Mouse (Mus musculus) kidney, adult 8-10 months (tissue): Measurements from ENCODE around the gene Ercc2.

Source experiments
- DNase-seq, 2 experiments: peaks; one replicate each; pipeline ENCODE4 v3.0.0; 2022

Gene Ercc2

DNA sequence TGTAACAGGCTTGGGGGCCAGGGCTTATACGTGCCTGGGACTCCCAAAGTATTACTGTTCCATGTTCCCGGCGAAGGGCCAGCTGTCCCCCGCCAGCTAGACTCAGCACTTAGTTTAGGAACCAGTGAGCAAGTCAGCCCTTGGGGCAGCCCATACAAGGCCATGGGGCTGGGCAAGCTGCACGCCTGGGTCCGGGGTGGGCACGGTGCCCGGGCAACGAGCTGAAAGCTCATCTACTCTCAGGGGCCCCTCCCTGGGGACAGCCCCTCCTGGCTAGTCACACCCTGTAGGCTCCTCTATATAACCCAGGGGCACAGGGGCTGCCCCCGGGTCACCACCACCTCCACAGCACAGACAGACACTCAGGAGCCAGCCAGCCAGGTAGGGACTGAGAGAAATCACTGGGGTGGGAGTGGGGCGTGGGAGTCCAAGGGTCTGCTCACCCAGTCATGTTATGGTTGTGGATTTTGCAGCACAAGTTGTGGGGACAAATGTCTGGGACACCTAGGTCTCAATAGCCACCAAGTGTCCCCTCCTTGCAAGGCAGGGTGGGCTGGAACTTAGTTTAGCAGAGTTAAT, 29.0 kb downstream of the Ercc2 start:
- DNase-seq: no peak

DNA sequence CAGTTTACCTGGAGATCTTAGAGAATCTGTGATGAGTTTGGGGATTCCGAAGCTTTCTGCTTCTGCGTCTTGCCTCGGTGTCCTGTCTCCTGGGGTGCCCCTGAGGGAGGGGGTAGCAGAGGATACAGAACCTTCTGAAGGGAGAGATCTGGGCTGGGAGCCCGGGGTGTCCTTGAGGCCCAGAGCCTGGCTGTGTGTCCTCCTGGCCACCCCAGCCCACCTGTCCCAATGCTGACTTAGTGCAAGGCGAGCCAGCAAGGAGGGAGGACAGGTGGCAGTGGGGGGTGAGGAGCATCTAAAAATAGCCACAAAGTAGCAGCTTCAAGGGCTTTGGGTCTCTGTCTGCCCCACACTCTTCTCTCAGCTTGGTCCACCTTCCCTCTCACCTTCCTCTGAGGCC, 30.0 kb downstream of the Ercc2 start:
- no peak for DNase-seq

DNA sequence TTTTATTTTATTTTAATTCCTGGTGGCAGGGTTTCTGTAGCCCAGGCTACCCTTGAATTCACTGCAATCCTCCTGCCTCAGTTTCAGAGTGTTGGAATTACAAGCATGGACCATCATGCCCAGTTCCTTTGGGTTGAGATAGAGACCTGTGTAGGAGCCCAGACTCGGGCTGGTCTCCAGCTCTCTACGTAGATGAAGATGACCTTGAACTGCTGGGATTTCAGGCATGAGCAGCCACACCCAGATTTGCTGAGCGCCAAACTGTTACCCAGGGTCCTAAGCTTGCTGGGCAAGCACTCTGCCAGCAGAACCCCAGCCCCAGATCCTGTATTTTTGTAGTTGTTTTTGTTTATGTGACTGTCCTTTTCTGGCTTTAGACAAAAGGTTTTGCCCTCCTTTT, 31.7 kb downstream of the Ercc2 start:
- no peak for DNase-seq

DNA sequence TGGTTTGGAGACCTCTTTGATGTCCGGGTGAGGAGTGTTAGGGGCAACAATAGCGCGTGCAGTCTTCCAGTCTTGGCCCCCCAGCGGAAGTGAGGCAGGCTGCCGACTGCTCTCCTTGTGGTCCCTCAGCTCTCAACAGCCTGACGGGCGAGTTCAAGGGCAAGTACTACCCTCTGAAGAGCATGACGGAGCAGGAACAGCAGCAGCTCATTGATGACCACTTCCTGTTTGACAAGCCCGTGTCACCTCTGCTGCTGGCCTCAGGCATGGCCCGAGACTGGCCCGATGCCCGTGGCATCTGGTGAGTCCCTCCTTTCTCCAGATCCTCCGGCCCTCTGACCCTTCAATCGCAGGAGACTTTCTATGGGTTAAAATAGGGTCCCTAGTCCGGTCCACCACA, 34.8 kb downstream of the Ercc2 start:
- DNase-seq: no peak

DNA sequence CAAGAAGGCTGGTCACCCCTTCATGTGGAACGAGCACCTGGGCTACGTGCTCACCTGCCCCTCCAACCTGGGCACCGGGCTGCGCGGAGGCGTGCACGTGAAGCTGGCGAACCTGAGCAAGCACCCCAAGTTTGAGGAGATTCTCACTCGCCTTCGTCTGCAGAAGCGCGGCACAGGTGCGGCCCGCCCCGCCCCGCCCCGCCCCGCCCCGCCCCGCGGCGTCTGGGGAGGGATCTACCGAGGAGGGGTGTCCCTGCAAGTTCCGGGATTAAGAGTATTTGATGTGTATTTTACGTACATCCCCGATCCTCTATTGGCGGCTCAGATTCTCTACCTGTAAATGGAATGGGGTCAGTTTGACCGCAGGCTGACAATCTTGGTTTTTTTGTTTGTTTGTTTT, 38.3 kb downstream of the Ercc2 start:
- no peak for DNase-seq

DNA sequence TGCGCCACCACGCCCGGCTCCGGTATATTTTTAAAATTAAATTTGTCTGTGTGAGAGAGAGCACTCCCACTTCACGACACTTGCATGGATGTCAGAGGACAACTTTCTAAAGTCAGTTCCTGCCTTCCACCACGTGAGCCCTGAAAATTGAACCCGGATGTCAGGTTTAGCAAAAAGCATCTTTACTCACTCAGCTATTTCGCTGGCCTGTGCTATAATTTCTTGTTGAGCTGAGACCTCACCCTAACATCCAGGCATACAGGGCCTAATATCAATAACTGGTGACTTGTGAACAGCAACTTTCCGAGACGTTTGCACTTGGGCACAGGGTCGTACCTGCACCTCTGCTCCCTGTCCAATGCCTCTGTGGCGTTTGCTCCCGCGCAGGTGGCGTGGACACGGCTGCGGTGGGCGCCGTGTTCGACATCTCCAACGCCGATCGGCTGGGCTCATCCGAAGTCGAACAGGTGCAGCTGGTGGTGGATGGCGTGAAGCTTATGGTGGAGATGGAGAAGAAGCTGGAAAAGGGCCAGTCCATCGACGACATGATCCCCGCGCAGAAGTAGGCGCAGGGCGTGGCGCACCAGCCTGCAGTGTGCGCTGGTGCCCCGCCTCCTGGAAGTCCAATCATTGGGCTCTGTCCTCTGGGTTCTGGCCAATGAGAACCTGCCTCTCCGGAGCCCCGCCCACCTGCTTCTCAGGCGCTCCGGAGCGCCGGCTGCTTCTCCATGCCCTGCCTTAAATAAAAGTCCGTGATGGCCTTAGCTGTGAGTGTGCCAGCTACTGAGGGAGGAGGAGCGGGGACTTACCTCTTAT, 39.2 kb downstream of the Ercc2 start:
- peak; percentile 90 to 91 for DNase-seq

DNA sequence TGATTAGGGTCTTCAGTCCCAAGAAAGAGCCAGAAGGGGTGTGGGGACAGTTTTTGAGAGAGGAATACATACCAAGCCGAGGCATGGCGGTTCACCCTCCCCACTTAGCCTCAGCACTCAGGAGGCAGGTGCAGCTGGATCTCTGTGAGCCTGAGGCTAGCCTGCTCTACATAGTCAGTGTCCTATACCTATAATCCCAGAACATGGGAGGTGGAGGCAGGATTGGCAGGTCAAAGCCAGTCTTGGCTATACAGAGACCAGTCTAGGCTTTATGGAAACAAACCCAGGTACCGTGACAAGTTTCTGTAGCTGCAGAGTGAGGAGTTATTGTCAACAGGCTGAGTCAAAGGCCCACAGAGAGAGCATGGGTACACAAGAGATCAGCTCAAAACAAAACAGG, 41.3 kb downstream of the Ercc2 start:
- no peak for DNase-seq

DNA sequence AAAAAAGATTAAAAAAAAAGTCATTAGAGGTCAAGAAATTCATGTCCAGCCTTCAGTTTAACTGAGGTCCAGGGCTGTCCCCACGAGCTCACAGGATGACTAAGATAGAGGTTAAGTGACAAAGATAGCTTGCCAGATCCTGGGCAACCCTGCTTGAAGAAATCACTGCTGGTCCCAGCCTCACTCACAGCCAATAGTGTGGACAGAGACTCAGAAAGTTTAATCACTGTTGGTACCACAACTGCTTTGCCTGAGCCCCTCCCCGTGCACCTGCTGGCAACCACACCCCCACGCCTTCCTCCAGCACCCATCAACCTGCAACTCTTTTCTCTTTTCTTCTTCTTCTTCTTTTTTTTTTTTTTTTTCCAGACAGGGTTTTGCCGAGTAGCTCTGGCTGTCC, 42.2 kb downstream of the Ercc2 start:
- DNase-seq: no peak

DNA sequence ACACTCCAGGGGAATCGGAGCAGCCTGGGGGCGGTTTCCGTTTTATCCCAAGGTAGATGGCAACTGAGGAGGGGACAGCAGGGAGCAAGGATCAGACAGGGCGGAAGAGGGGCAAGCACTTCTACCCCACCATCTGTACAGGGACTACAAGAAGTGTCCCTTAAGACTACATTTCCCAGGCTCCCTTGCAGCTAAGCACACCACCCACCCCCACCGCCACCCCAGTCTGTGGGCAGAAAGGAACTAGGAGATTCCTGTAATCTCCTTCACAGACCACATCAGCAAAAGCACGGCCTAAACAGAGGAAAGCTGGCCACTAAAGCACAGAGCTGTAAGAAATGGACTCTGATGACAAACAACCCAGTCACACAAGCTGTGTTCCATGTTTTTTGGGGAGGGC, 44.5 kb downstream of the Ercc2 start:
- no peak for DNase-seq

DNA sequence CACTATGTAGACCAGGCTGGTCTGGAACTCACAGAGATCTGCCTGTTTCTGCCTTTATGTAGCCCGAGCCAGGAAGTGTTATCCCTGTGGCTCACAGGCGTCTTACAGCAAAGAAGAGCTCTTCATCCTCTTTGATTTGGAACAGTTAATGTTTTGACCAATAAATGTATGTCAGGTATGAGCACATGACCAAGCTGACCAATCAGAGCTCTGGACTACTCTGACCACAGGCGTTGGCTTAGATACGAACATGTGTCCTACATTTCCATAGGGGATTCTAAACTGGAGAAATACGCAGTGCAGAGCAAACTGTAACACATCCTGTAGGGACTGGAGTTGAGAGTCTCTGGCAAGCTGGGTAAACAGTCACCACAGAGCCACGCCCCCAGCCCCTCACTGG, 45.1 kb downstream of the Ercc2 start:
- no peak for DNase-seq

DNA sequence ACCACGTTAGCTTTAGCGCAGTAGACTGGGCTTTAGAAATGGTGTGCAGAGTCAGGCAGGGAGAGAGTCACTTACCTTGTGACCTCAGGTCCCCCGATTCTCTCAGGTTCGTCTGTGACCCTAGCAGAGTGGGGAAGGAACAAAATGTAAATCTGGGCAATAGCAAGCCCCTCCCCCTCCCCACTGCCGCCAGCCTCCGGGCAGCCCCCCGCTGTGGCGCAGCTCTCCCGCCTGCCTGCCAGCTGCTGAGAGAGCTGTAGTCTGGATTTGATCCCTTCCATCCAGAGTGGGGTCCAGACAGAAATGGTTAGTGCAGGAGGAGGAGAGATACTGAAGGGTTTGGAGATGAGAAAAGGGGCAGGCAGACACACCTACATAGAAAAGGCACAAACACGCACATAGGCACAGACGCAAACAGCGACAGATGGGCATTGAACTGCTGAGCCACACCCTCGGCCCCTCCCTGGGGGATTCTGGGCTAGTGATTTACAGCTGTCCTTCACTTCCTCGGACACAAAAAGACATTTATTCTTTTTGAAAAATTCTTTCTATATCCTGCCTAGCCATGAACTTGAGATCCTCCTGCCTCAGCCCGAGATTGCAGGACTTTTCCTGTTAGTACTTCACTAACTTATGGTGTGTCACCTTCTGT, 46.3 kb downstream of the Ercc2 start:
- no peak for DNase-seq

DNA sequence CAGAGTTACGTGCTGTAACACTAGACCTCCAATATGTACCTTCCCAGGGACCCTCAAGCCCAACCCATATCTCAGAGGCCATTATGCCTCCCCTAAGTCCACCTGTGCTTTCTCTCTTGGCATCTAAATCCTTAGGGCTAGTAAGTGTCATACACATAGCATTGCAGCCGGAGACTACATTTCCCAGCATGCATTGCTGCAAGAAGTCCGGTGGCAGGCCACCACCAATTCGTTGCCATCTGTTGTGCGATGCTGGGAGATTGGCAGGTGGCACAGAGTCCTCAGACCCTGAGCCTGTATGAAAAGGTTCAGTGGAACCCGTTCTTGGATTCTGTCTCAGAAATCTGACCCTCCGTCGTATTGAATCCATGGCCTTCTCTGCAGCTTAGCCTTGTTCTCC, 47.9 kb downstream of the Ercc2 start:
- DNase-seq: no peak

DNA sequence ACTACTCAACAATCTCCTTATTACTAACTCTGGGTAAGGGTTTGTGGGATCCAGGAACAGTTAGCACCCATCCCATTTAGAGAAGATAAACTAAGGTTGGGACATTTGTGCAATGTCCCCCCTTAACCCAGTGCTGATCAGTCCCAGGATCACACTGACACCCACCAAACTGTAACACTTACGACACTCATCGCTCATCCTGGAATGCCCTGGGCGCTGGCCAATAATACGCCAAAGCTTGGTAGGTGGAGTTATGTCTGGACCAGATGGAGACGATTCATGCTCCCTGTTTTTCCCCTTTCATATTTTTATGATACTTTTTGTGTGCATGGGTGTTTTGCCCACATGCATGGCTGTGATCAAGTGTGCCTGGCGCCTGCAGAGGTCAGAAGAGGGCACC, 48.6 kb downstream of the Ercc2 start:
- no peak for DNase-seq

DNA sequence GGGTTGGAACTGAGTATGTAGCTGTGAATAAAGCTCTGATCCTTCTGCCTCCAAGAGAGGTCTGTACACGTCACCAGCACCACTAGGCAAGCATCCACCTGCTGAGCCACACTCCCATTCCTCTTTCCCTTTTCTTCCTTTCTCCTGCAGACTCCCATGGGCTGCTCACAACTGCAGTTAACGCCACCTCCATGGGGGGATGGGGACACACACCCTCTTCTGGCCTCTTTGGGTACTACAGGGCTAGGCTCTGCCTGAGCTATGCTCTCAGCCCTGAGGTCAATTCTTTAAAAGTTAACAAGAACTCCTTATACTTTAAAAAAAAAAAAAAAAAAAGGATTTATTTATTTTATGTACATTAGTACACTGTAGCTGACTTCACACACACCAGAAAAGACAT, 50.7 kb downstream of the Ercc2 start:
- no peak for DNase-seq

DNA sequence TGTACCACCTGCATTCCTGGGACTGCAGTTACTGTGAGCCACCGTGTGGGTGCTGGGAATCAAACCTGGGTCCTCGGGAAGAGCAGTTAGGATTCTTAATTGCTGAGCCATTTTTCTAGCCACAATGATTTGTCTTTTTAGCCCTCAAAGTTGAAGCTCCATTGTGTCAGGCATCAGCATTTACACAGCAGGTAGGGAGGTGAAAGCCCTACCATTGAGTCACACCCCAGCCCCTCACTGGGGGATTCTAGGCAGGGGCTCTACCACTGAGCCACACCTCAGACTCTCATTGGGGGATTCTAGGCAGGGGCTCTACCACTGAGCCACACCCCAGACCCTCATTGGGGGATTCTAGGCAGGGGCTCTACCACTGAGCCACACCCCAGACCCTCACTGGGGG, 54.5 kb downstream of the Ercc2 start:
- no peak for DNase-seq

DNA sequence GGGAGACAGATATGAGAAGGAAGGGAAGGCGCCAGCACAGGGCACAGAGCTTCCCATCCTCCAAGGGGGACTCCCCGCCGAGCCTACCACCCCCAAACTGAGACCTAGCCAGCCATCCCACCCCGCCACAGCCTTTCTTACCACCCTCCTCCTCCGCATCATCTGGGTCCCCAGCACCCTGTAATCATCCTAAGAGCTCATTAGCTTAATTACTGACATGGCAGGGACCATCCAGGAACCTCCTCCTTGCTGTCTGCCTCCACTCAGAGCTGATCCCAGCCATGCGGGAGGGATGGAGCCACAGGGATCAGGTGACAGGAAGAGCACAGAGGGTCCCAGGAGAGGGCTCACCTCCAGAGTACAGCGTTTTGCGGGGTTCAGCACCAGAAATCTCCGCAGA, 55.2 kb downstream of the Ercc2 start:
- no peak for DNase-seq

DNA sequence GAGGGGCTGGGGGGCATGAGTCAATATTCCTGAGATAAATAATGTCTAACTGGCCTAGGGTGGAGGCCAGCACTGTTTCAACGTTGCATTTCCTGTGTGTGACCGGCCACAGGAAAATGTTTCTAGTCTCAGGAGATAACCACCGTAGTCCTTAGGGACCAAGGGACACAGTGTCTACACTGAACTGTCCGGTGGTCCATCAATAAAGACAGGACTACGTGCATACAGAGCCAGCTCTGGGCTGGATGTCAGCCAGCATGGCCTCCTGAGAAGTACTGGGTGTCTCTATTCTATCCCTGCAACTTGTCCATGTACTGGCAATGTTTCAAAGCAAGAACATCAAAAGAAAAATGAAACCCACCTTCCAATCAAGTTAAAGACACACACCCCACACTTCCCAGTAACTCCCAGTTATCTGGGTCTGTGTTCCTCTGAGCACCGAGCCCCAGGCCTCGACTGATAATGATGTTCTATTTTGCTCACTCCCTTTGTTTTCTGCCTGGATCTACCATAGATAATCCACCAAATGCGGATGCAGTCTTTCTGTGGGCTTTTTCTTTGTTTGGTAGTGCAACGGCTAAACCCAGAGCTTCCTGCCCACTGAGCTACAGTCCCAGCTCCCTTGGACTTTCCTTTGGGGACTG, 59.8 kb downstream of the Ercc2 start:
- peak in 1 of 2 experiments; percentile 37 for DNase-seq

DNA sequence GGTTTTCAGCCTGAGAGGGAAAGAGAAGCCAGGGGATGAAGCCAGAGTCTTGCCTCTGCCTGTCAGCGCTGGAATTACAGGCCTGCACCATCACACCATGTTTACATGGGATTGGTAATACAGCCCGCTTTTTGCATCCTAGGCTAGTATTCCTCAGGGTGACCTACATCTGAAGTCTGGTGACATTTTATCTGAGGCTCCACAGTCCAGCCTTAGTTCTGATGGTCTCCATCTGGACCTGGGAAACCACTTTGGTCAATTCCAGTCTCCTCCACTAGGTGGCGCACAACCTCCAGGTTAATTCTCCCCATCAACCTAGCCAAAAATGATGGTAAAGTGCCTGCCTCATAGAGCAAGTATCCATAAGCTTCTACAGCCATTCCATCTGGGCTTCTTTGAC, 61.5 kb downstream of the Ercc2 start:
- DNase-seq: peak; percentile 65 to 88

DNA sequence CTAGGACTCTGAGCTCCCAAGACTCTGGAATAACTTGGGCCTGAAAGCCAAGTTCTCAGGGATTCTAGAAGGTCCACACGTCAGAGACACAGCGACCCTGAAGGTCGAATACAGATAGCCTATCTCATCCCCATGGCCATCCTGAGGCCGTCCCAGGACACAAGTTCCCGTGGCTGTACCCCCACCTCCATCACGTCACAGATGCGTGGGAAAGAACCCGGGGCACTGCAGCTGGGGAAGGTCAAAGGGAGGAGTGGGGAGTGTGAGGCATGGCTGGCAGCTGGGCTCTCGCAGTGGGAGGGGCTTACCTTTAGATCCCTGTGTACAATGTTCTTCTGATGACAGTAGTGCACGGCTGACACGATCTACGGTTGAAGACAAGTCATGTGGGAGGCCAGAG, 63.0 kb downstream of the Ercc2 start:
- DNase-seq: no peak
